In the genomic region with DNA sequence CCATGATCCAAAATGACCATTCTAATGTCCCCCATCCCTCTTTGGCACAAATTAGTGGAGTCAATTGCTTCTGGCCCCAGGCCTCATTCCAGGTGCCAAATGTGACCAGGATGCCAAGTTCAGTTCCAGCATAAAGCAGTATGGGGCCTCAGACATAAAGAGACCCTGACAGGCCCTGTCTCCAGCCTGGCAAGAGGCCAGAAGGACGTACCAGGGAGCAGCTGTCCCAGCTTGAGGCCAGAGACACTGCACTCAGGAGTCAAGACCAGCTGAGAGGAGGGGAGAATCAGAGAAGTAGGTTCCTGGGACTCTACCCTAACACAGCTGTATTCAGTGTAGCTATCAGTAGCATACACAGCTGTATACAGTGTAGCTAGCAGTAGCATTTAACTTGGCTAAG, we compare ENCODE assay signal across 15 mouse cellular contexts.
DNase-seq lines count a peak whose midpoint lies in the region; ATAC-seq and TF ChIP-seq lines count a peak whose summit lies in the region.
"Had no signal": no experiment of that assay in that cellular context is flagged by ENCODE, and none has a peak within 500 bp of the region (broad histone marks: within the 10 kb centered on the region; RNA-seq: fewer than 3 reads in every experiment).

No protein-coding gene starts in this region.

- no peak for TF ChIP-seq CTCF in midbrain, postnatal 0 days (IDR thresholded peaks at IDR 0.05)
- no peak for TF ChIP-seq CTCF in brain, embryonic 14.5 days (IDR thresholded peaks at IDR 0.05; ENCODE audit: borderline replicate concordance, extremely low read depth, insufficient read depth, insufficient read length)

- no peak for TF ChIP-seq POLR2A in brain, embryonic 14.5 days (IDR thresholded peaks at IDR 0.05; ENCODE audit: borderline replicate concordance, extremely low read depth, insufficient read depth, insufficient read length, poor library complexity, severe bottlenecking)

- ATAC-seq in midbrain, postnatal 0 days (ENCODE audit: low FRiP score) = no peak
- ATAC-seq in midbrain, embryonic 11.5 days (ENCODE audit: low FRiP score) = no peak
- ATAC-seq: midbrain, embryonic 13.5 days had no signal

- no peak overlapping the region for H3K4me3 ChIP-seq in midbrain, postnatal 0 days (ENCODE audit: low read depth, low read length)
- no peak overlapping the region for H3K4me3 ChIP-seq in midbrain, embryonic 11.5 days (ENCODE audit: low read depth, low read length)
- H3K4me3 ChIP-seq: embryonic facial prominence, embryonic 12.5 days; gastrocnemius, adult 2 months; layer of hippocampus, adult 2 months; limb, embryonic 12.5 days; midbrain, embryonic 13.5 days had no signal

- no peaks in the 10 kb centered on the region for H3K27me3 ChIP-seq in midbrain, postnatal 0 days (ENCODE audit: insufficient read depth, low read length)
- no peaks in the 10 kb centered on the region for H3K27me3 ChIP-seq in midbrain, embryonic 11.5 days (ENCODE audit: control insufficient read depth, insufficient read depth, low read length)
- H3K27me3 ChIP-seq: embryonic facial prominence, embryonic 12.5 days; limb, embryonic 12.5 days; midbrain, embryonic 13.5 days had no signal

- 46% methylated on average over 1 of the region's 1 CpGs for WGBS in midbrain, postnatal 0 days
- 57% methylated on average over 1 of the region's 1 CpGs for WGBS in midbrain, embryonic 11.5 days

- peak; percentile 7 for DNase-seq in adrenal gland, postnatal 10 days
- DNase-seq in adrenal gland, adult 18-20 months (ENCODE audit: low spot score in 2 of 2) = no peak
- peak; percentile 69 for DNase-seq in heart, adult 11 months
- DNase-seq in heart, postnatal 4 days = no peak
- DNase-seq in midbrain, postnatal 0 days (ENCODE audit: low spot score) = peak; percentile 81
- no peak for DNase-seq in midbrain, embryonic 11.5 days (ENCODE audit: low spot score, missing footprints)
- DNase-seq in brain, embryonic 14.5 days (ENCODE audit: low read depth) = peak; percentile 59
- no peak for DNase-seq in gastrocnemius, postnatal 25 days
- DNase-seq: gastrocnemius, adult 2 months had no signal

- no peaks in the 10 kb centered on the region for H3K9me3 ChIP-seq in midbrain, postnatal 0 days (ENCODE audit: low read length)
- H3K9me3 ChIP-seq in midbrain, embryonic 11.5 days (ENCODE audit: control insufficient read depth, low read length) = no peaks in the 10 kb centered on the region
- H3K9me3 ChIP-seq: embryonic facial prominence, embryonic 12.5 days; limb, embryonic 12.5 days; midbrain, embryonic 13.5 days had no signal

- no peak overlapping the region for H3K27ac ChIP-seq in midbrain, postnatal 0 days (ENCODE audit: low read depth, low read length)
- no peak overlapping the region for H3K27ac ChIP-seq in midbrain, embryonic 11.5 days (ENCODE audit: low read depth, low read length)
- H3K27ac ChIP-seq: embryonic facial prominence, embryonic 12.5 days; gastrocnemius, adult 2 months; layer of hippocampus, adult 2 months; limb, embryonic 12.5 days; liver, embryonic 14.5 days; macrophage; midbrain, embryonic 13.5 days had no signal

- H3K4me1 ChIP-seq in midbrain, postnatal 0 days (ENCODE audit: insufficient read depth, low read length) = no peaks in the 10 kb centered on the region
- H3K4me1 ChIP-seq in midbrain, embryonic 11.5 days (ENCODE audit: control insufficient read depth, insufficient read depth, low read length) = no peaks in the 10 kb centered on the region
- H3K4me1 ChIP-seq: embryonic facial prominence, embryonic 12.5 days; limb, embryonic 12.5 days; midbrain, embryonic 13.5 days had no signal

- no peak overlapping the region for H3K4me2 ChIP-seq in midbrain, postnatal 0 days (ENCODE audit: low read depth, low read length, poor library complexity, severe bottlenecking)
- no peak overlapping the region for H3K4me2 ChIP-seq in midbrain, embryonic 11.5 days
- H3K4me2 ChIP-seq: embryonic facial prominence, embryonic 12.5 days; limb, embryonic 12.5 days; midbrain, embryonic 13.5 days had no signal

- no peaks in the 10 kb centered on the region for H3K36me3 ChIP-seq in midbrain, postnatal 0 days (ENCODE audit: insufficient read depth, low read length)
- H3K36me3 ChIP-seq in midbrain, embryonic 11.5 days (ENCODE audit: control insufficient read depth, insufficient read depth, low read length) = no peaks in the 10 kb centered on the region
- H3K36me3 ChIP-seq: embryonic facial prominence, embryonic 12.5 days; limb, embryonic 12.5 days; midbrain, embryonic 13.5 days had no signal

- H3K9ac ChIP-seq in midbrain, postnatal 0 days (replicated peaks; ENCODE audit: low read length, poor library complexity, severe bottlenecking) = no peak overlapping the region
- H3K9ac ChIP-seq in midbrain, embryonic 11.5 days (ENCODE audit: low read length) = no peak overlapping the region
- H3K9ac ChIP-seq: embryonic facial prominence, embryonic 12.5 days; limb, embryonic 12.5 days; liver, embryonic 14.5 days; midbrain, embryonic 13.5 days had no signal

Comparison
In these comparisons a context has a peak if more than half of its experiments do, and no peak if none do; other contexts are left out.
1. DNase-seq: peak in adrenal gland, postnatal 10 days (single experiment), heart, adult 11 months (single experiment), midbrain, postnatal 0 days (single experiment) and brain, embryonic 14.5 days (single experiment); none in adrenal gland, adult 18-20 months (0 of 2), heart, postnatal 4 days (single experiment), midbrain, embryonic 11.5 days (single experiment) and gastrocnemius, postnatal 25 days (single experiment).